Mouse (Mus musculus) Patski (cell line): ENCODE data around the gene Mef2d. TPM values are rescaled to one million over a fixed set of nuclear protein-coding genes. Genes with fewer than 3 reads are reported as not detected.

Experiments
- ATAC-seq: fragments of 100-300 bp; one replicate; pipeline ENCODE4 v1.8.0; 2021
- CTCF ChIA-PET: fragments of 350-600 bp; sonication (Branson Sonifier 250); formaldehyde crosslinking; loops from one replicate; lab custom pipeline; 2022; ENCODE audit warnings: inconsistent platforms; lab: Charles Lee
- POLR2A ChIA-PET: fragments of 350-600 bp; sonication (Branson Sonifier 250); formaldehyde crosslinking; loops from one replicate; lab custom pipeline; 2022; ENCODE audit warnings: antibody characterized with exemption, inconsistent platforms; lab: Charles Lee
- DNase-seq: peaks from one replicate; pipeline ENCODE4 v3.0.0-alpha.2; 2011; ENCODE audit warnings: low read depth, low spot score
- H3K27me3 ChIP-seq: fragments of 371-371 bp; one replicate; pipeline ENCODE4 v1.5.1; 2021
- CTCF ChIP-seq: fragments of 100-300 bp; IDR thresholded peaks from one replicate; pipeline ENCODE4 v1.5.1; 2021
- in situ Hi-C: fragments of 300-500 bp; cut with MboI; formaldehyde crosslinking; loops from 3 replicates; pipeline ENCODE4 v1.11.1; 2018; ENCODE audit warnings: low pct_unique_long_range_greater_than_20kb, mixed read lengths
- polyA plus RNA-seq: library from polyadenylated mRNA; unstranded; gene quantifications from one replicate; pipeline ENCODE4 v1.2.3, GENCODE M21; 2021

Mef2d gene
- polyA plus RNA-seq, 1 experiment from 2014 or later, result 62.7 TPM

GRCm38 (mm10) chr3:88203999-88204700, 62.0 kb downstream of the Mef2d start:
- DNase-seq, result no peak
- POLR2A ChIA-PET, result interaction anchor here (0.7 kb wide), 1 partner anchor 223 kb away, joined by 5 read pairs; no protein-coding TSS in a partner anchor
- no peak for ATAC-seq
- peaks cover 77% of the 10 kb centered on the region for H3K27me3 ChIP-seq
- CTCF ChIA-PET, result interaction anchor here (1.5 to 3.0 kb wide), 3 partner anchors 12 to 41 kb away, joined by 4 to 9 read pairs (median 4); no protein-coding TSS in a partner anchor
- in situ Hi-C loops, result no loop called here
- no peak for TF ChIP-seq CTCF

GRCm38 (mm10) chr3:88204751-88205150, 62.6 kb downstream of the Mef2d start:
- DNase-seq, result no peak
- in situ Hi-C loops, result no loop called here
- ChIA-PET CTCF (interaction anchor here (1.5 to 3.0 kb wide), 2 partner anchors 13 to 38 kb away, joined by 4 to 9 read pairs; no protein-coding TSS in a partner anchor), POLR2A (interaction anchor here (0.7 kb wide), 1 partner anchor 222 kb away, joined by 5 read pairs; no protein-coding TSS in a partner anchor)
- no peak for TF ChIP-seq CTCF
- peaks cover 76% of the 10 kb centered on the region for H3K27me3 ChIP-seq
- ATAC-seq, result no peak

- no peak for ATAC-seq
- TF ChIP-seq CTCF, result no peak
- POLR2A ChIA-PET, result no interaction called here
- in situ Hi-C loops, result no loop called here
- CTCF ChIA-PET, result interaction anchor here (1.5 kb wide), 1 partner anchor 37 kb away, joined by 4 read pairs; no protein-coding TSS in a partner anchor
- peaks cover 76% of the 10 kb centered on the region for H3K27me3 ChIP-seq
- no peak for DNase-seq
Observed at GRCm38 (mm10) chr3:88205176-88205562, 63.0 kb downstream of the Mef2d start.

- ATAC-seq (no peak), DNase-seq (no peak)
- ChIA-PET POLR2A (no interaction called here), CTCF (interaction anchor here (0.6 to 1.5 kb wide), 3 partner anchors 14 to 36 kb away, joined by 3 read pairs; no protein-coding TSS in a partner anchor)
- no peak for TF ChIP-seq CTCF
- peaks cover 76% of the 10 kb centered on the region for H3K27me3 ChIP-seq
- in situ Hi-C loops, result no loop called here
Observed at GRCm38 (mm10) chr3:88205563-88206491, 63.7 kb downstream of the Mef2d start.

- peaks cover 76% of the 10 kb centered on the region for H3K27me3 ChIP-seq
- in situ Hi-C loops, result no loop called here
- DNase-seq, result no peak
- CTCF ChIA-PET, result interaction anchor here (1.0 to 1.5 kb wide), 2 partner anchors 14 to 36 kb away, joined by 3 read pairs; no protein-coding TSS in a partner anchor
- TF ChIP-seq CTCF, result no peak
- no peak for ATAC-seq
- POLR2A ChIA-PET, result no interaction called here
Observed at GRCm38 (mm10) chr3:88206500-88206899, 64.3 kb downstream of the Mef2d start.

GRCm38 (mm10) chr3:88206901-88207371, 64.8 kb downstream of the Mef2d start:
- in situ Hi-C loops, result no loop called here
- DNase-seq (no peak), ATAC-seq (no peak)
- peaks cover 75% of the 10 kb centered on the region for H3K27me3 ChIP-seq
- POLR2A ChIA-PET, result no interaction called here
- CTCF ChIA-PET, result interaction anchor here (1.5 kb wide), 1 partner anchor 35 kb away, joined by 3 read pairs; no protein-coding TSS in a partner anchor
- TF ChIP-seq CTCF, result no peak

GRCm38 (mm10) chr3:88207451-88208100, 65.4 kb downstream of the Mef2d start:
- DNase-seq (no peak), ATAC-seq (no peak)
- ChIA-PET CTCF (interaction anchor here (0.8 kb wide), 1 partner anchor 37 kb away, joined by 3 read pairs; no protein-coding TSS in a partner anchor), POLR2A (no interaction called here)
- no peak for TF ChIP-seq CTCF
- in situ Hi-C loops, result no loop called here
- H3K27me3 ChIP-seq, result peaks cover 72% of the 10 kb centered on the region

GRCm38 (mm10) chr3:88208226-88208720, 66.1 kb downstream of the Mef2d start:
- in situ Hi-C loops, result no loop called here
- POLR2A ChIA-PET, result no interaction called here
- ATAC-seq, result no peak
- peaks cover 72% of the 10 kb centered on the region for H3K27me3 ChIP-seq
- DNase-seq, result no peak
- no peak for TF ChIP-seq CTCF
- CTCF ChIA-PET, result interaction anchor here (1.1 to 1.6 kb wide), 3 partner anchors 15 to 34 kb away, joined by 3 to 7 read pairs (median 3); no protein-coding TSS in a partner anchor

GRCm38 (mm10) chr3:88209306-88209705, 67.1 kb downstream of the Mef2d start:
- TF ChIP-seq CTCF, result no peak
- ATAC-seq (no peak), DNase-seq (no peak)
- in situ Hi-C loops, result no loop called here
- peaks cover 72% of the 10 kb centered on the region for H3K27me3 ChIP-seq
- POLR2A ChIA-PET, result no interaction called here
- CTCF ChIA-PET, result interaction anchor here (1.1 to 1.9 kb wide), 5 partner anchors 11 to 33 kb away, joined by 3 to 7 read pairs (median 4); no protein-coding TSS in a partner anchor
